Mouse (Mus musculus) lung, postnatal 0 days (tissue): Measurements from ENCODE around the gene 1700042G07Rik.

Experiments
- CTCF ChIP-seq: IDR thresholded peaks from 2 replicates; pipeline ENCODE4 v1.5.1; 2016; ENCODE audit warnings: antibody characterized with exemption, mild to moderate bottlenecking
- EP300 ChIP-seq: IDR thresholded peaks from 2 replicates; pipeline ENCODE4 v1.6.1; 2016; ENCODE audit warnings: antibody characterized with exemption, mild to moderate bottlenecking, control low read depth

- TF ChIP-seq CTCF, result no peak
- no peak for TF ChIP-seq EP300
These were observed 47.0 kb downstream of the 1700042G07Rik start for GRCm38 (mm10) chr4:116220071-116220650.
